Mouse (Mus musculus): ENCODE measurements at regions not wholly inside any gene's neighbourhood (a gene's known extent, or its start where the extent isn't known, plus 50 kb on each side); places are given as distances from the start of the nearest gene placed in this dataset.
"Not testable (repeated sequence)": the region's sequence is repeated elsewhere in the genome, so short reads cannot be mapped to it uniquely, and the experiment has no call there.

DNA sequence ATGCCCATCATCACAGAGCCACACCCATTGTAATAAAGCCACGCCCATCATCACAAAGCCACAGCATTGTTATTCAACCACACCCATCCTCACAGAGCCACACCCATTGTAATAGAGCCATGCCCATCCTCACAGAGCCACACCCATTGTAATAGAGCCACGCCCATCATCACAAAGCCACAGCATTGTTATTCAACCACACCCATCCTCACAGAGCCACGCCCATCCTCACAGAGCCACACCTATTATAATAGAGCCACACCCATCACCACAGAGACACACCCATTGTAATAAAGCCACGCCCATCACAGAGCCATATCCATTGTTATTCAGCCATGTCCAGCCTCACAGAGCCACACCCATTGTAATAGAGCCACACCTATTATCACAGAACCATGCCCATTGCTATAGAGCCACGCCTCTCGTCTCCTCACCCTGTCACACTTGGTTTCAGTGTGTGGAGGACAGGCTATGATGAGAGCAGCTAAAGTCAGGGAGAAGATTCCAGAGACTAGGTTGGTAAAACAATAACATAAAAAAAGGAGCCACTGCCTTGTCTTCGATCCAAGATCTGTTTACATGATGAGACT, 85.6 kb downstream of the Gxylt1 start:
- no peak for DNase-seq

DNA sequence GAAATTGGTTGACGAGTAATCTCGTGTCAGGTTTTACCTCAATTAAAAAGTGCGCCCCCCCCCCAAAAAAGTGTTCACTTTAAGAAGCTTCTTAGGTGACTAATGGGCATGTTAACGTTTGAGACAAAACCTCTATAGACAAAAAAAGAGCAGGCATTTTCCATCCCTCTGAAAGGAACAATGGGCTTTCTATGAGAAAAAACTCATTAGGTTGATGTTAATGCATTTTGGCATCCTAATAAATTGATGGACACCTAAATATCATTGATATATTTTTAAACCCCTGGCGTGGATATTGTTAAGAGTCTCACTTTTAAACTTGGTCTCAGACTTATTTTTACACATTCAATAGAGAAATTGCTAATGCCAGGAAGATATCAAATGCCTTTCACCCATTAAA, 98.8 kb downstream of the Gxylt1 start:
- no peak for DNase-seq

DNA sequence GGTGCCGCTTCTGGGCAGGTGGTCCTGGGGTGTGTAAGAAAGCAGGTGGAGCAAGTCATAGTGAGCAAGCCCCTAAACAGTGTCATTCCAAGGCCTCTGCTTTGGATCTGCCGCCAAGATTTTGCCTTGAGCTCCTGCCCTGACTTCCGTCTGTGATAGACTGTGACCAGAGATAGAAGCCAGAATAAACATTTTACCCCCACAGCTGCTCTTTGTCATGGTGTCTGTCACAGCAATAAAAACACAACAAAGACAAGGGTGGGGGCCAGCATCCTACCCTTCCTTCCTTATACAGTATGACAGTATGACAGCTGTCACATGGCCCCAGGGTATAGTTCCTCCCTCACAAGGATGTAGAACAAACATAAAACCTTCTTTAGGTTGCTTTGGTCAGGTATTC, 106.2 kb downstream of the Gxylt1 start:
- no peak for DNase-seq

DNA sequence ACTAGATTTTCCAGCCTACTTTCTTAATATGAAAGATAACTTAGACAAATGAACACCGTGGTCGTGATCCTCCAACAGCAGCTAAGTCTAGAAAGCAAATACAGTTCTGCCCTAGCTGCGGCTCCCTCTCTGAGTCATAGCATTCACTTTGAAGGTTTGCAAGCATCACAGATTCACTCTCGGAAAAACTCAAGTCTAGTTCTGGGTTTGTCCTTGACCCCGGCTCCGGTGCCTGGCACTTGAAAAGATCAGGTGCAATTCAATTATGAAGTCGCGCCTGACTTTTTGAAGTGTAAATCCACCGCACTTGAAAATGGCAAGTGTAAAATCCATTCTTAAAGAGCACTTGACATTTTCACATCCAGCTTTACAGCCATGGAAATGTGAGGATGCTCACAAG, 107.5 kb downstream of the Gxylt1 start:
- DNase-seq: no peak

DNA sequence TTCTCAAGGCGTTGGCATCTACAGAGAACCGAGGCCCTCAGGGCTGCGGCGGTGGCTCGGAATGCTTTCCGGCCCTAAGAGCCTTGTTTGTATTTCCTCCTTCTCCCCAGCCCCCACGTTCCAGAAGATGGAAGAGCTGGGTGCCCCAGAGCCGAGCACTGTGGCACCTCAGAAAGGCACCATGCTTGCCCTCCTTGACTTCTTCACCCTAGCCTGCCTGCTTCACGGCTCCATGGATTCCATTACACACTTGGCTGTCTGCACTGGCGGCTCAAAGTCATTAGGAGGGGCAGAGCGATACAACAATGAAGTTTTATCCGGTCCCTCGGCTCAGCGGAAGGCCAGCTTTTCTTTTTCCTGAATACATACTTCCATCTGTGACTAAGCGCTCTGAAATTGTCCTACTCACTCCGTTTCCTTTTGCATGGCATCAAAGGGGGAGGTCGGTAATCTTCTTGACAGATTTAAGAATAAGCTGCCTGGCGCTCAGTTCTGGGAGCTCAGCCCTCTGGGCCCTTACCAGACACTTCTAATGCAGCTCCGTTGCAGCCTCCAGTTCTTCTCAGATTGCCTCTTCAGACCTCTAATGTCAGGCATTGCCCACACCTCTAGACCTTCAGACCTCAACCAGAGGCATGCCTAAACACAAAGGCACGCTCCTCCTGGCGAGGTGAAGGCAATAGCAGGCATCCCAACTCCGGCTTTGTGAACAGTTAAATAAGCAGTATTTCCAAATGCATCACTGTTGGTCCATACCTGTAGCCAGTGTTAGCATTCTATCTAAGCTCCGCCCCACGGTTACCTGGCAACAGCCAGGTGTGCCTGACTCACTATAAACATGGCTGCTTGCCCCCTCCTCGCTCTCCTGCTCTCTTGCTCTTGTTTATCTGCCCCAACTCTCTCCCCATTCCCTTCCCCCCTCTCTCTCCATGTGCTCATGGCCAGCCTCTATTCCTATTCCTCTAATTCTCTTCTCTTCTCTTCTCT, 112.8 kb downstream of the Gxylt1 start:
- no peak for DNase-seq

DNA sequence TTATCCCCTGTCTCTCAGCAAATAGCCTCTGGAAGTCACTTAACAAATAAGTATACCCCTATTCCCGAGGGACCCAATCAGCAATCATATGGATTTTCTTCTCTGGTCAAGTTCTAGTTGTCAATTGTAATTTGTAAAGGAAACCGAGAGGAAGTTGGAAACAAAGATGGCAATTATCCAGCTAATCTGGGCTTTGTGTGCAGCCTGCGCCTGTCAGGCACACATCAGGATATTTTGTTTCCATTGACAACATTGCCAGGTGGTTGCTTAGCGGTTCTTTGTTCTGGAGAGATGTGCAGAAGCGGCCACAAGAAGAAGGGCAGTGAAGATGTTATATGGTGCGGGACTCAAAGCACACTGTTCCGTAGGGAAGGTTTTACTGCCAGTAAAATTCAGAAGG, 113.7 kb downstream of the Gxylt1 start:
- DNase-seq: no peak

DNA sequence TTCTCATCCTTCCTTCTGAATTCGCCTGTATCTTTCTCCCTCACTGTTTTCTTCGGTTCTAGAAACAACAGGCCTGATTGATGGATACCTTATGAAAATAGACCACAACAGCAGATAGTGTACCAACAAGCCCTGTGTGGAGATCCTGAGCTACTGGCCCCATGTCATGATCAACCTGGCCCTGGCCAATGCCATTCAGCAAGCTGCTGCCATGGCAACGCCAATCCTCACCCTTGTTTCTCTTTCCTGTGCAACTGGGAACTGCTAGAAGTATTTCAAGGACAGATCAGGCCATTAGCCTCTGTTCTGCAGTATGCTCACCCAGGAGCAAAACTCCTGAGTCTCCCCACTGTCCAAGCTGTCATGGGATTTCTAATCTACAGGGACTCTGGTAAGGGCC, 119.2 kb downstream of the Gxylt1 start:
- DNase-seq: peak; percentile 59

DNA sequence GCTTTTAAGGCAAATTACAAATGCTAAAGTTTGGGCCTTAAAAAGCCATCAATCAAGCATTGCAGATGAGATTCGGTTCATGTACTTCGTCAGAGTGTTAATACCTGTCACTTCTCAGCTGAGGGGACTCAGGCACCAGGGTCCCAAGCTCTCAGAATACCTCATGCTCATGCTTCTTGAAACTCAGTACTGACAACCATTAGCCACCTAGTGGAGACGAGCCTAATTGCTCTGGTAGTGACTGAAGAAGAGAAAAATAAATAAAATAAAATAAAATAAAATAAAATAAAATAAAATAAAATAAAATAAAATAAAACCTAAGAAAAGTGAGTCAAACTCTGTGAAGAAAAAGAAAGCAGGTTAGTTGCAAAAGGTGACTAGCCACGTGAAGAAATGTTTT, 121.0 kb downstream of the Gxylt1 start:
- DNase-seq: no peak

DNA sequence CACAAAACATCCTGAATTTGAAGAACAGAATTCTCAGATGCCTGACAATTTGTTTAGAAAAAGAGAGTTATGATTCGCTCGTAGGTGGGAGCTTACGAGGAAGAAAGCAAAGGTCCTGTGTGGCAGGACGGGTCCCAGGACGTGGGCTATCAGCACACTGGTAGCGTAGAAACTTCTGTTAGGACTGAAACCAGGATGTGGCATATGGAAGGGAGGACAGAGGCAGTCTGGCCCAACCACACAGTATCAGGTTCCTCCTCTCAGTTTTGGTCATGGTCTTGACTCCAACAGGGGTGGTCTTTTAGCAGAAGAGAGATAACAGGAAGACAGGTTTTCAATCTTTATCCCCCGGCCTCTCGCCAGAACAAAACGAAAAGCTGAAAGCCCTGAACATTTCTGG, 130.1 kb downstream of the Gxylt1 start:
- no peak for DNase-seq

DNA sequence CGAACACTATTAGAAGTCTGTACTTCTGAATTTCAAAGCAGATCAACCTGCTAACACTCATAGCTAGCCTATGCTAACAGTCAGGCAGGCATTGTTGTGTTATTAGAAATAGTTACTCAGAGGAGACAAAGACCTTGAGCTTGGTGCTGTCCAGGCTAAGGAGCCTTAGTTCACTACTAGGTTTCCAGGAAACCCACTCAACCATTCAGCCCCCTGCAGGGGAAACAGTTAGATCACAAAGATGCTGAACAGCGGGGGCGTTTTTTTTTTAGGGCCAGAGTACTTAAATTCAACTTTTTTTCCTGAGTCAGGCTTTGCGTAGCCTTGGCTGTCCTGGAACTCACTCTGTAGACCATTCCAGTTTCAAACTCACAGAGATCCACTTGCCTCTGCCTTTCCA, 130.7 kb downstream of the Gxylt1 start:
- no peak for DNase-seq

DNA sequence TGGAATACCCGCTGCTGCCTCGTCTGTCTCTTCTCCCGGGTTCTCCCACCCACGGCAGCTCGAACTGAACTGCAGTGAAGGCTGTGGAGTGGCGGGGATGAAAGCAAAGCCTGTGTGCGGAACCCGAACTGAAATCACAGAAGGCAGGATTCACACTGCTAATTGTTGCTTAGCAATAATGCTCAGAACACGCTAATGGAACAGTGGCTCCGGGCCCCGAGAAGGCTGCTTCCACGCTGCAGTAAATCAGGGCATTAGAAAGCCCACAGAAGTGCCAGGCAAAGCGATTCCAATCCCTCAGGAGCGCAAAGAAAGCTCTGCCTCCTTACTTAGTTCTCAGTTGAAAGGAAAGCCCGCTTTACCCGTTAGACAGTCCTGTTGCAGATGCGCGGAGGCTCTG, 141.6 kb downstream of the Gxylt1 start:
- DNase-seq: no peak

DNA sequence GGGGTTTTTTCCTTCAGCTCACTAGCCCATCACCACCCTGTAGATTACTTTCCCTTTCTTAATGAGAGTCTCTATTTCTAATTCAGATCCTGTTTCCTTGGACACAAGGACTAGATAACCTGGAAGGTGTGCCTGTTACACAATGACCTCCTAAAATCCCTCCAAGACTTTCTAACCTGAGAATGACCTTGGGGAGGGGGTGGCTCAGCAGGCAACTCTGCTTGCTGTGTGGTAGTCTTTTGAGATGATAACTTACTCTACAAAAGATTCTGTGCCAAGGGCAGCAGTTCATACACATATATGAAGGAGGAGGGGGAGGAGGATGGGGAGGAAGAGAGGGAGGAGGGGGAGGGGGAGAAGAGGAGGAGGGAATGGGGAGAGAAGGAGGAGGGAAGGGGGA, 143.9 kb downstream of the Gxylt1 start:
- DNase-seq: no peak

DNA sequence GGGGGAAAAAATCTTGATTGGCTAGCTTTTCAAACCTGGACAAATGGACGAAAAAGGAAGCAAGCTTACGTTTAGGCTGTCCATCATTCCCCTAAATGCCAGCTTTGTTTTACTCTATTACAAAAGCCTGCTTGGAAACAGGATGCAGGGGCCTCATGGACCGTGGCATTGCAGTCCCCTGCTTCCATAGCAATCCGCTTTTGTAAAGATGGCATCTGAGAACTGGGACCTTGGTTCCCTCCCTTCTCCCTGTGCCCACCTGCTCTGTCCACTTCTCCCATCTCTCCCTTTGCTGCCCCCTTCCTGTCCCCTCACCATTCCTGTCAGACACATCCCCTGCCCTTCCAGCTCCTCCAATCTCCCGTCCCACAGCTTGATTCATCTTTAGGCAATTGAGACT, 149.7 kb downstream of the Gxylt1 start:
- DNase-seq: no peak

DNA sequence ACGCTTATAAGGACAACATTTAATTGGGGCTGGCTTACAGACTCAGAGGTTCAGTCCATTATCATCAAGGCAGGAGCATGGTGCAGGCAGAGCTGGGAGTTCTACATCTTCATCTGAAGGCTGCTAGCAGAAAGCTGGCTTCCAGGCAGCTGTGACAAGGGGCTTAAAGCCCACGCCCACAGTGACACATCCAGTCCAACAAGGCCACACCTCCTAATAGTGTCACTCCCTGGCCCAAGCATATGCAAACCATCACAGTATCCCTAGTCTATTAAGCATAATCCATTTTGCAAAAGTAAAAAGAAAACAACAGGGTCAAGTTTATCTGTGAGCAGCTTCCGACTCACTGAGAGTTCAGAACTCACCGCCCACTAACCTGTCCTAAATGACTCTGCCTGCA, 153.8 kb downstream of the Gxylt1 start:
- DNase-seq: no peak

DNA sequence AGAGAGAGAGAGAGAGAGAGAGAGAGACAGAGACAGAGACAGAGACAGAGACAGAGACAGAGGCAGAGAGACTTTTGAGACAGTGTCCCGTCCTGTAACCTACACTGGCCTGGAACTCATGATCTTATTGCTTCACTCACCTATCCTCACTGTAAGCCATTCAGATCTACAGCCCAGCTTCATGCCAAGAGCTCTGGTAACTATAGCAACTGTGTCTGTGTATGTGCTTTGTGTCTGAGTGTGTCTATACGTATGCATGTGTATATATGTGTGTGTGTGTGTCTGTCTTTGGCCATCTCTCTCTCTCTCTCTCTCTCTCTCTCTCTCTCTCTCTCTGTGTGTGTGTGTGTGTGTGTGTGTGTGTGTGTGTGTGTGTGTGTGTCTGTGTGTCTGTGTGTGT, 157.2 kb downstream of the Gxylt1 start:
- DNase-seq: not testable (repeated sequence)

DNA sequence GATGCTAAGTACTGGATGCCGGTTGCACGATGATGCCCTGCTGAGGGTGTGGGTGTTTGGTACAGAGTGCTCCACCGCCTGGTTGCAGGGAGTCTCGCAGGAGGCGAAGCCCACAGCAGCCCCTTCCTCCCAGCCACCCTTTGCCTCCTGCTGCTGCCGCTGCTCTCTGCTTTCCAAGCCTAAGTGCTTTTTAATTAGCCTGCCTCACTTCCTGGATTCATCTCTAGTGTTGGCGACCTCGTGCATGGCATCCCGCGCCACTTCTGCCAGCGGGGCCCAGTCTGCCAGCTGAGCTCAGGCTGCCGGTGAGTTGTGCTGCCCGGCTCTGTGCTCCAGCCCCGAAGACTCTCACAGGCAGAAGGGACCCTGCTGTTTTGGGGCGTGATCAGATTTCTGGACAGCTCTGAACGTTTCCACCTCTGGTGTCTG, 159.3 kb downstream of the Gxylt1 start:
- no peak for DNase-seq

DNA sequence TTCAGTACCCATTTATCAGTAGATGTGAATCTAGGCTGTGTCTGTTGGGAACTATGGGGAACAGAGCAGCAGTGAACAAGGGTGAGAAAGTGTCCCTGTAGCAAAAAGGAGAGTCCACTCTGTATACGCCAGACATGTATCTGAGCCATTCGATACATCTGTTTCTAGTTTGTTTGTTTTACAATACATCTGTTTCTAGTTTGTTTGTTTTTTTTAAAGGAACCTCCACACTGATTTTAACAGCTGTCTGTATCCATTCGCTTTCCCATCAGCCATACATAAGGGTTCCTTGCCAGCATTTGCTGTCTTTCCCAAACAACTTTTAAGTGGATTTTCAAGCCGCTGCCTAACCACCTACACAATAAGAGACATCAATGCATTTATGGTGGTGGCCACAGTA, 170.0 kb downstream of the Gxylt1 start:
- DNase-seq: no peak

DNA sequence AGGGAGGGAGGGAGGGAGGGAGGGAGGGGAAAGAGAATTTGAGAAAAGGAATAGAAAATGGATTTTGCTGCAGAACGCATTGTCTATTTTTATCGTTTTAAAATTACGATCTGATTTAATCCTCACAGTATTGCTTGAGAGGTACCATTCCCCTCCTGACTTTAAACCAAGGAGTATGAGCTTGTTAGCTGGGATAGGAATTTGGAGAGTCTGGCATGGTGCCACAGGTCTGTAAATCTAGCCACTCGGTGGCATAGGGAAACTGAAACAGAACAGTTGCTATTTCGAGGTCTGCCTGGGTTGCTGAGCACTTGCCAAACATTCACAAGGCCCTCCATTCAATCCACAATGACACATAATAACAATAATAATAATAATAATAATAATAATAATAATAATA, 171.6 kb downstream of the Gxylt1 start:
- peak; percentile 15 for DNase-seq

DNA sequence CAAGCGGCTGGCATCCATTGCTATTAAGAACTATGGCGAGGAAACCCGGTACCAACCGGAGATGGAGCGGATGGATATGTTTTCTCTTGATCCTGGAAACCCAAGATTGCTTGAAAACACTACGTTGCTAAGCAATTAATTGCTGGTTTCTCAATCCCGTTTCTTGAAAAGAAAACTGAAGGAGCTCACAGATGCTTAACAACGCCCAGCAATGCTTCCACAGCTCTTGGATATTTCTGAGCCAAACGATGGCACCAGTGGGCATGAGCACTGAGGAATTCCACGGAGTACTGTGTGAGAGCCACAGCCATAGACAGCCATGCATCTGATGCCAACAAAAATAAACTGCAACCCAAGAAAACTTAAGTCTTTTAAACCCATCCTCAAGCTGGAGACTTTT, 173.1 kb downstream of the Gxylt1 start:
- no peak for DNase-seq

DNA sequence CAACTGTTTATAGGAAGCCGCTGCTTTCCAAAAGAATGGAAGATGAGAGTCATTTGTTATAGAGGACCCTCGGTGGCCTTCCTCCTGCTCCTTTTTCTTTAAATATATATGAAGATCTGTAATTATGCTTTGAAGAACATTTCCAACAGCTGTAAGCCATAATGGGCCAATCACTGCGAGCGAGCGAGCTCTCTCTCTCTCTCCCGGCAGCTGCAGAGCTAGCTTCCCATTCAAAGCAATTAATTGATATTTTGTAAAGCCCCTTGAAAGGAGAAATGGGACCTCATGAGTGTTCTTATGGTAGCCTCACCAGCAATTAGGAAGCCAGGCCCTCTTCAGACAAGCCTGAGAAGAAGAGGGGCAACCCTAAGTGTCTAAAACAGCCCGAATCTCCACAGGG, 174.1 kb downstream of the Gxylt1 start:
- DNase-seq: no peak

DNA sequence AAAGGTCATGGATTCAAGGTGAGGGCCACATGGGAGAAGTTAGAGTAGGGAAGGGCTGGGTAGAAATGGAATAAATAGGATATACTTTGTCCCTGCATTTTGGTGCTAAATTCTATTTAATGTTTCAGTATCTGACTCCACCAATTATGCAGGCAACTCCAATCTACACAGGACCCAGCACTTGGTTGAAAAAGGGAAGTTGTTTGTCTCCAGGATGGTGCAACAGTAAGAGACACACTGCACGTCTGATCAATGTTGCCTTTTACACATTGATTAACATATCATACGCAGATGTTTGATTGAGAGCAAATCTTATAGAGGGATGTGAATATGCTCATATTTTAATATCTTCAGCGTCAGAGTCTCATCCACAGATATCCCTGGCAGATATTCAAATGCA, 175.1 kb downstream of the Gxylt1 start:
- DNase-seq: no peak

DNA sequence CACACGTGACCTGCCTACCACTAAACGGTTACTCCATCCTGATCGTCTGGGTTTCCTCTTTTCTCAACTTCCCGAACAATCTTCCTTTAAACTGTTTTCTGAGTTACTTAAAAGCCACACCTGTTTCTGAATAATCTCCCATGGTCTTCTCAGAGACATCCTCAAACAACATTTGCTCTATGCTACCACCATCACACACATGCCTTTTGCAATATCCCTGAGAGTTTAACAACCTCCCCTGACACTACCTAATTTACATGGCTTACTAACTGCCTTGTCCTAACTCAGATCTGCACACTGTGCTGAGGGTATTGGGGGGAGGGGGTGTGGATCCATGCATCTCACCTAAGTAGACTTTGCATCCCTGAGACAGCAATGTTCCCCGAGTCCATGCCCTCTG, 178.6 kb downstream of the Gxylt1 start:
- no peak for DNase-seq

DNA sequence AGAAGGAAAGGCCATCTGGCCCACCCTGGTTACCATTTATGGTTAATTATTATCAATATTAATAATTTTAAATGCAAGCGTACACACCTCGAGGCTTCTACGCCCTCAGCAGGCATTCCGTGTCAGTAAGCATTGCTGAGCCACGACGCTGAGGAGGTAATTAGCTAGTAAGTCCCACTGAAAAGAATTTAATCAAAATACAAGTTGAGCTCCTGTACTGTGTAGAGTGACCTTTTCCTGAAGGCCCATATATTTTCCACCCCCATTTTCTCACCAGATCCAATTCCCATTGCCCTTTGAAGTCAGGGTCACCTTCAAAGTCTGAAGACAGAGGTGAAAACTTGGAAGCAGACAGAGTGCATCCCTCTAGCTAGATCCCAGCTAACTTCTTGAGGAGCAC, 179.8 kb downstream of the Gxylt1 start:
- DNase-seq: no peak

All from adrenal gland, postnatal 10 days (tissue).